Mouse (Mus musculus): ENCODE results near the gene Cutal. TPM values are rescaled to one million over a fixed set of nuclear protein-coding genes. Genes with fewer than 3 reads are reported as not detected.

The Cutal gene
- total RNA-seq, 1 experiment from 2014 or later = not detected

GRCm38 (mm10) chr2:34913218-34914068 lies 39.2 kb downstream of the Cutal start, which contains the start of gene Phf19:
Gene Phf19, minus strand, starts transcription at chr2:34914026.
- peak; percentile 36 for ATAC-seq (replicated peaks; ENCODE audit: low read depth, poor library complexity, severe bottlenecking)

GRCm38 (mm10) chr2:34914069-34914822 lies 40.0 kb downstream of the Cutal start:
- peak; percentile 64 for ATAC-seq (replicated peaks; ENCODE audit: low read depth, poor library complexity, severe bottlenecking)

GRCm38 (mm10) chr2:34914823-34915082 lies 40.6 kb downstream of the Cutal start:
- ATAC-seq (replicated peaks; ENCODE audit: low read depth, poor library complexity, severe bottlenecking) = no peak

- ATAC-seq (replicated peaks; ENCODE audit: low read depth, poor library complexity, severe bottlenecking) = peak; percentile 33; the same call in 1 of the 2 replicates
Observed at GRCm38 (mm10) chr2:34915103-34915502, 40.9 kb downstream of the Cutal start.

- no peak for ATAC-seq (replicated peaks; ENCODE audit: low read depth, poor library complexity, severe bottlenecking)
Observed at GRCm38 (mm10) chr2:34920144-34920543, 45.9 kb downstream of the Cutal start.

- ATAC-seq (replicated peaks; ENCODE audit: low read depth, poor library complexity, severe bottlenecking) = no peak
Observed at GRCm38 (mm10) chr2:34922729-34923128, 48.5 kb downstream of the Cutal start.

GRCm38 (mm10) chr2:34927320-34927719 lies 53.1 kb downstream of the Cutal start:
- no peak for ATAC-seq (replicated peaks; ENCODE audit: low read depth, poor library complexity, severe bottlenecking)

- 0 out of 2 replicates have a peak, but pooled peaks have one; percentile 26 for ATAC-seq (replicated peaks; ENCODE audit: low read depth, poor library complexity, severe bottlenecking)
Observed at GRCm38 (mm10) chr2:34937460-34937859, 63.3 kb downstream of the Cutal start.

GRCm38 (mm10) chr2:34938269-34939208 lies 64.3 kb downstream of the Cutal start:
- peak; percentile 86 for ATAC-seq (replicated peaks; ENCODE audit: low read depth, poor library complexity, severe bottlenecking)

GRCm38 (mm10) chr2:34940246-34940645 lies 66.0 kb downstream of the Cutal start:
- no peak for ATAC-seq (replicated peaks; ENCODE audit: low read depth, poor library complexity, severe bottlenecking)

GRCm38 (mm10) chr2:34941061-34941675 lies 67.0 kb downstream of the Cutal start:
- ATAC-seq (replicated peaks; ENCODE audit: low read depth, poor library complexity, severe bottlenecking) = no peak

Other genes with a start within 250 kb of the Cutal start
- gene Gapvd1, start 119.2 kb upstream of the Cutal start, total RNA-seq (2017) = 89.8 and 97.4 TPM in 2 replicates
- 891 and 930 TPM in 2 replicates for gene Hspa5, start 102.4 kb upstream of the Cutal start, total RNA-seq (2017)
- gene Rabepk, start 74.5 kb upstream of the Cutal start, total RNA-seq (2017) = 28.5 and 44.6 TPM in 2 replicates
- 59.0 and 63.9 TPM in 2 replicates for gene Fbxw2, start 48.1 kb upstream of the Cutal start, total RNA-seq (2017)
- gene Gm34653, start 41.4 kb upstream of the Cutal start, total RNA-seq (2017) = not detected in 2 replicates
- 32.7 and 36.0 TPM in 2 replicates for gene Psmd5, start 572 bp downstream of the Cutal start, total RNA-seq (2017)
- gene Phf19, start 39.6 kb downstream of the Cutal start, total RNA-seq (2017) = 5.8 and 9.6 TPM in 2 replicates
- gene Traf1, start 87.4 kb downstream of the Cutal start, total RNA-seq (2017) = 0.69 and 1.3 TPM in 2 replicates
- not detected in 2 replicates for gene Hc, start 187.0 kb downstream of the Cutal start, total RNA-seq (2017)
- gene AI182371, start 227.1 kb downstream of the Cutal start, total RNA-seq (2017) = 0.73 TPM in 1 of 2 replicates, not detected in the other
- 146 and 156 TPM in 2 replicates for gene Cntrl, start 235.1 kb downstream of the Cutal start, total RNA-seq (2017)